Mouse (Mus musculus): ENCODE measurements at regions not wholly inside any gene's neighbourhood (a gene's known extent, or its start where the extent isn't known, plus 50 kb on each side); places are given as distances from the start of the nearest gene placed in this dataset.

DNA sequence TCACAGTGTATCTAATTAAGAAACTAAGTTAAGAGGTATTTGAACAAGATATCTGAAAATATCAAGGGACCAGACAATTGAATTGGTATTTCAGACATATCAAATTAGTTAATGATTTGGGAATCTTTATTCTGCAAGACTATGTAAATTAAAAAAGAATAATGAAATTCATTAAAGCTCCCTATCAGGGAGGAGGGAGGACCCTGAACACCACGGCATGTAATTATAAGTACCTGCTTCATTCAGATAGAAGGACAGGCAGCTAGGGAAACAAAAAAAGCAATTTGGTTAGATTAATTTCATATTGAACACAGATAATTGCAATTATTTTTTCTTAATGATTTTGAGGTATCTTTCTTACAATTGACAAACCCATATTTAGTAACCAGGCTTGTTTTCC is 1090.3 kb downstream of the Pla2g4a start:
- TF ChIP-seq CTCF (IDR thresholded peaks at IDR 0.05) (no peak), POLR2A (IDR thresholded peaks at IDR 0.05; ENCODE audit: insufficient read depth, low read depth, low read length) (no peak), EP300 (IDR thresholded peaks at IDR 0.05; ENCODE audit: insufficient read depth, low read depth, low read length) (no peak)
